Mouse (Mus musculus) kidney, embryonic 16.5 days (tissue): Measurements from ENCODE around the gene Golga7b. TPM values are rescaled to one million over a fixed set of nuclear protein-coding genes. Genes with fewer than 3 reads are reported as not detected.

Experiments used
- ATAC-seq: fragments of 200-750 bp; cut with Nextera tagmentation; 2 replicates; pipeline ENCODE4 v1.8.0; 2017; ENCODE audit warnings: moderate TSS enrichment; ENCODE audit not compliant: low FRiP score, low TSS enrichment
- H3K27ac ChIP-seq: fragments of 300-500 bp; sonication (generic); 2 replicates; pipeline ENCODE4 v1.5.1; 2014; ENCODE audit warnings: low read length
- H3K27me3 ChIP-seq: fragments of 300-500 bp; sonication (generic); 2 replicates; pipeline ENCODE4 v1.6.1; 2014; ENCODE audit warnings: low read length, control low read depth, mixed read lengths; ENCODE audit not compliant: insufficient read depth
- H3K36me3 ChIP-seq: fragments of 300-500 bp; sonication (generic); 2 replicates; pipeline ENCODE4 v1.6.1; 2014; ENCODE audit warnings: low read length, control low read depth, mixed read lengths; ENCODE audit not compliant: insufficient read depth
- H3K4me1 ChIP-seq: fragments of 300-500 bp; sonication (generic); 2 replicates; pipeline ENCODE4 v1.6.1; 2014; ENCODE audit warnings: low read length, control low read depth, mixed read lengths; ENCODE audit not compliant: insufficient read depth
- H3K4me2 ChIP-seq: fragments of 300-500 bp; sonication (generic); replicated peaks from 2 replicates; pipeline ENCODE4 v1.6.1; 2014; ENCODE audit warnings: low read depth, low read length
- H3K4me3 ChIP-seq: fragments of 300-500 bp; sonication (generic); 2 replicates; pipeline ENCODE4 v1.5.1; 2014; ENCODE audit warnings: mild to moderate bottlenecking, low read length
- H3K9ac ChIP-seq: fragments of 300-500 bp; sonication (generic); replicated peaks from 2 replicates; pipeline ENCODE4 v1.6.1; 2014; ENCODE audit warnings: low read length
- H3K9me3 ChIP-seq: fragments of 300-500 bp; sonication (generic); 2 replicates; pipeline ENCODE4 v1.6.1; 2016; ENCODE audit warnings: low read length, control low read depth
- WGBS: fragments of 180-500 bp; shearing (Covaris S2); extraction: QIAGEN DNeasy Blood & Tissue Kit; methylation state at CpG from one replicate; pipeline ENCODE4 v1.1.7; 2014; 5-methylcytosine and 5-hydroxymethylcytosine counted together
- polyA plus RNA-seq: library from polyadenylated mRNA; unstranded; fragments of >200 nt; fragmentation: Nextera tagmentation; extraction: Ambion mirVana; gene quantifications from 2 replicates; pipeline ENCODE4 v1.2.1, GENCODE M21; 2015

Gene Golga7b
- polyA plus RNA-seq, 1 experiment from 2014 or later: 0.05 TPM

DNA sequence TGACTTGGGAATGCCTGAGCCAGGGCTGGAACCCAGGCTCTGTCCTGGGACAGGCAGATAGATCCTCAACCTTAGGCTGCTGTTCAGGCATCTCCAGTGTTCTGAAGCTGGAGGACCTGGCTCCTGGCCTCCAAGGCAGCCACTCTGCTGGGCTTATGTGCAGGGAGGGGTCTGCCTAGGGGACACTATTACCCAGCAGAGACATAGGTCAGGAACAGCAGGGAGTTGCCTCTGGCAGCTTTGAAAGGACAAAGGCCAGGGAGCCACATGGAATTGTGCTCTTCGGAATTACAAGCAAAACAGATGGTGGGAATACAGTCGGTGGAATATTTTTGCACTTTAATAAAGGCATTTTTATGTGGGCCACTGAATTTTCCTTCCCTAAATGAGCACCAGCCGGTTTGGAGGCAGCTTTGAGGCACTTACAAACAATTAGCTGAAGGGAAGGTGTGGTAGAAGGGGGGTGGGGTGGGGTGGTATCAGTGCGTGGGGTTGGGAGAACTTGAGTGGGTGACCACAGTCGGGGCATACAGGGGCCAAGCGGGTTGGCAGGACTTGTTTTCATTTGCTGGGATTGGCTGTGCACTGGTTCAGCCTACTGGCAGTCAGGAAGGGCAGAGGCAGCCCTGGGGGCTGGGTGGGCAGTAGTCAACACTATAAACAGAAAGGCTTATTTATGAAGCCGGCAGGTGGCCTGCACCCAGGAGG is 43.7 kb downstream of the Golga7b start:
- Histone ChIP-seq H3K4me1 (peaks cover 5% of the 10 kb centered on the region; the same call in 1 of the 2 replicates), H3K27me3 (no peaks in the 10 kb centered on the region), H3K4me3 (no peak overlapping the region), H3K4me2 (no peak overlapping the region), H3K9ac (no peak overlapping the region), H3K9me3 (no peaks in the 10 kb centered on the region), H3K27ac (no peak overlapping the region), H3K36me3 (no peaks in the 10 kb centered on the region)
- 36% methylated on average over 7 of the region's 7 CpGs for WGBS
- ATAC-seq: no peak

DNA sequence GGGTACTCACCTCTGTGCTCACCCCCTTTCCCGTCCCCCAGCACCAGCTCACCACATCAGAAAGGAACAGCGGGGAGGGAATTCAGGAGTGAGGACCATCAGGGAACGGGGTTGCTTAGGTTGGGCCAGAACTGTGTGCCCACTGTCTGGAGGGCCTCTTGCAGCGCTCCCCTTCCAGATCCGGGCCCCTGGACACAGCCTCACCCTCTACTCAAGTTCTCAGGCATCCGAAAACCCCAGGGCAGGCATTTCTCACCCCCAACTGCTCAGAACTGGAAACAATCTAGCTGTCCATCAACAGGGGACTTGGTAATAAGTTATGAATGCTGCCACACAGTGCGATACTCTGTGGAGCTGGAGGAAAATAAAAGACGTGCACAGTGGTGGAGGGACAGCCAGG is 44.7 kb downstream of the Golga7b start:
- Histone ChIP-seq H3K27ac (no peak overlapping the region), H3K4me3 (no peak overlapping the region), H3K4me1 (peaks cover 5% of the 10 kb centered on the region; the same call in 1 of the 2 replicates), H3K9me3 (no peaks in the 10 kb centered on the region), H3K36me3 (no peaks in the 10 kb centered on the region), H3K27me3 (no peaks in the 10 kb centered on the region), H3K9ac (no peak overlapping the region), H3K4me2 (no peak overlapping the region)
- 59% methylated on average over 8 of the region's 8 CpGs for WGBS
- no peak for ATAC-seq

DNA sequence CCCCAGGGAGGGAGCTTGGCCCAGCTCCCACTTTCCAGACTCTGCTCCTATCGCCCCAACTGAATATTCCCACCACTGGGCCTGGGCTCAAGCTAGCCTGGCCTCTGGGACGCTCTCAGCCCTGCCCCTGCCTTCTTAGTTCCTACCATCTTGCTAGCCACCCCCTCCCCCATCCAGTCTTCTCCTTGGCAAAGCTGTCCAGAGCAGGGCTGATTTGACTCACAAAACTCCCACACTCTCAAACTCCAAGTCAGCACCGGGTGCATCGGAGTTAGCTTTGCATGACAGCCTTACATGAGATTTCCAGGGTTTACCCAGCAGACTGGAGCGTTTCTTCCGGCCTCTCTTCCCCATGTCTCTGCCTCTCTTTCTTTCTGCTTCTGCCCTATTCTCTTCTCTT is 45.8 kb downstream of the Golga7b start:
- no peak overlapping the region for H3K9ac ChIP-seq
- ATAC-seq: no peak
- peaks cover 5% of the 10 kb centered on the region; the same call in 1 of the 2 replicates for H3K4me1 ChIP-seq
- no peak overlapping the region for H3K4me2 ChIP-seq
- H3K27ac ChIP-seq: no peak overlapping the region
- no peaks in the 10 kb centered on the region for H3K9me3 ChIP-seq
- H3K36me3 ChIP-seq: no peaks in the 10 kb centered on the region
- no peaks in the 10 kb centered on the region for H3K27me3 ChIP-seq
- WGBS: 65% methylated on average over 6 of the region's 6 CpGs
- no peak overlapping the region for H3K4me3 ChIP-seq

DNA sequence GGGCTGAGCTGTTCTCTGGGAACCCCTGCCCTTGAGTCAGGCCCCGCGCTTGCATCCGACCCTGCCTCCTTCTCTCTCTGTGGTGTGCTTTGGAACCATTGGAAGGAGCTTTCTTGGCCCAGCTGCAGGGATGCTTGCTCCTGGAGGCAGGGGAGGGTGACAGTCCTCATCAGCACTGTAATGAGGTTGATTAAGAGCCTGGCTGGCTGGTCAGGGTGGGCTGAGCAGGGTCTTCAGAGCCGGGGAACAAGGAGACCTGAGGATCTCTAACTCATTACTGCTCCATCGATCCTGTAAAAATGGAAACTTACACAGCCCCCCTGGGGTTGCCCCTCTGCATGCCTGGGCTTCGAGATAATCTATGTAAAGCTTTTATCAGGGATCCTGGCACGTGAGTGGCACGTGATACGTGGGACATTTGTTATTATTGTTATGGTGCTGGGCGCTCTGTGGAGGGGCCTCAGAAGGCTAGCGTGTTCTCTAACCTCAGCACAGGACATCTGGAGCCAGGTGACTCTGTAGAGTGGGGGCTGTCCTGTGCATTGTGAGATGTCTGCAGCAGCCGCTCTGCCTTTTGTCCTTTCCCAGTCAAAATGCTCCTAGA is 55.9 kb downstream of the Golga7b start:
- Histone ChIP-seq H3K4me1 (peaks cover 13% of the 10 kb centered on the region), H3K36me3 (no peaks in the 10 kb centered on the region), H3K27me3 (no peaks in the 10 kb centered on the region), H3K9me3 (no peaks in the 10 kb centered on the region), H3K9ac (no peak overlapping the region), H3K27ac (no peak overlapping the region), H3K4me3 (no peak overlapping the region), H3K4me2 (no peak overlapping the region)
- ATAC-seq: no peak
- WGBS: 54% methylated on average over 12 of the region's 12 CpGs

DNA sequence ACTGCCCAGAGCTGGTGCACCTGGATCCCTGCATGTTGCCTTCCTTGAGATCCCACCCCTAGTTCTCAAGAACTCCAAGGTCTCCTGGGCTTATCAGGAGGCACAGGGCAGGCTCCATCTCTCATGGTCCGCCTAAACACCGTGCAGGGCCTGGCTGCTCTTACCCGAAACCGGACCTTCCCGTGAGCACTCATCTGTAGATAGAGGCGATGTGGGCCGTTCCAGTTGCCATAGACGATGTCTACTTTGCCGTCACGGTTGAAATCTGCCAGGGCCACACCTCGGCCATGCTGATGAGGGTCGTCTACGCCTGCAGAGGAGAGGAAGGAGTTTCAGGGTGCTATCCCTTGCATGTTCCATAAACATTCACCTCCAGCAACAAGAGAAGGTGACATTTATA is 57.1 kb downstream of the Golga7b start:
- no peak overlapping the region for H3K4me3 ChIP-seq
- 44% methylated on average over 13 of the region's 13 CpGs for WGBS
- 0 out of 2 replicates have a peak, but pooled peaks have one; percentile 44 for ATAC-seq

DNA sequence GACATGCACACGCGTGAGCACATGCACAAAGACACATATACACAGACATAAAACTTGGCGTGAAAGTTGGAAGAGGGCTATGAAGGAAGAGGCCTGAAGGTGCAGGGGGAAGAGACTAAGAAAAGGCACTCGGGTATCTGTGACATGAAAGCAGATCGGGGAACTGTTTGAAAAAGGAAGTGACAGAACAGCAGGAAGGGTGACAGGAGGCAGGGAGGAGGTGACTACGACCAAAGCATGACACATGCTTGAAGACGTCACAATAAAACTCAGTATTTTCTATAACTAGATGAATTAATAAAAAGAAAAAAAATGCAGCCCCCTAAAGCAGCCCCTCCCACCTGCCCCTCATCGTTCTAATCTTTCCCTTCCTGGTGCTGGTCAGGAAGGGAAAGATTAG is 58.4 kb downstream of the Golga7b start:
- H3K27me3 ChIP-seq: no peaks in the 10 kb centered on the region
- H3K9ac ChIP-seq: no peak overlapping the region
- ATAC-seq: no peak
- peaks cover 13% of the 10 kb centered on the region for H3K4me1 ChIP-seq
- H3K4me3 ChIP-seq: no peak overlapping the region
- no peaks in the 10 kb centered on the region for H3K36me3 ChIP-seq
- no peaks in the 10 kb centered on the region for H3K9me3 ChIP-seq
- no peak overlapping the region for H3K4me2 ChIP-seq
- WGBS: 58% methylated on average over 8 of the region's 8 CpGs
- H3K27ac ChIP-seq: no peak overlapping the region

More for the DNA sequence above, 57.1 kb downstream of the Golga7b start:
- no peak overlapping the region for H3K4me2 ChIP-seq
- no peaks in the 10 kb centered on the region for H3K9me3 ChIP-seq
- H3K9ac ChIP-seq: no peak overlapping the region
- no peak overlapping the region for H3K27ac ChIP-seq
- H3K27me3 ChIP-seq: no peaks in the 10 kb centered on the region
- peaks cover 13% of the 10 kb centered on the region for H3K4me1 ChIP-seq
- H3K36me3 ChIP-seq: no peaks in the 10 kb centered on the region

DNA sequence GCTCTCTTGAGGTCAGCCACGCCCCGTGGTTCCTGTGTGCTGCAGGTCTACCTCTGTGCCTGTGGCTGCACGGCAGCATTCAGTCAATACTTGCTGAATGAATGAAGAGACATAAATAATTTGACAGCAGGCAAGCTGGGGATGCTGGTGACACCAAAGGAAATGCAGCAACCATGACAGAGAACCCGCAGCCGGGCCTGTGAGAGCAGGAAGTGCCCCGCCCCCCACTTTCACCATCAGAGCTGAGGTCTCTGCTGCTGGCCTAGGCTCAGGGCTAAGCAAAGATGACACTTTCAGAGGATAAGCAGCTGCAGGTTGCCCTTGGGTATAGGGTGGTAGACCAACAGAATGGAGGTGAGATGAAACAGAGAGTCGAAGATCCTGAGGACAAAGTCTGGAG is 58.8 kb downstream of the Golga7b start:
- no peak overlapping the region for H3K4me2 ChIP-seq

DNA sequence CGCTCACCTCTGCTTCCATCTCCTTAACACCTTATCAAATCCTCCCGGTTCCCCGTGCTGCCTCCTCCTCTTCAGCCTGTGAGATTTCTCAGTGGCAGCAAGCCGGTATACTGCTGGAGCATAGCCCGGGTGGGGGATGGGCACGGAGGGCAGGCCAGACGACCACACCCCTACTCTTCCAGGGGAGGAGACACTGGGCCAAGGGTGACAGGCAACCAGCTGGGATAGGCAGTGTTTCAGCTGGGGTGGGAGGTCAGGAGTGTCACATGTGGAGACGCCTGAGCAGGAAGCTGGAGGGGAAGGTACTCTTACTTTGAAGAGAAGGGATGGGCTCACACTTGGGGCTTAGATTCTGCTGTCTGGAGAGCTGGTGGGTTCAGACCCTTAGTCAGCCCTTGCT is 59.6 kb downstream of the Golga7b start:
- Histone ChIP-seq H3K27ac (no peak overlapping the region), H3K27me3 (no peaks in the 10 kb centered on the region), H3K9ac (no peak overlapping the region), H3K36me3 (no peaks in the 10 kb centered on the region), H3K4me1 (peaks cover 13% of the 10 kb centered on the region), H3K4me2 (no peak overlapping the region), H3K9me3 (no peaks in the 10 kb centered on the region), H3K4me3 (no peak overlapping the region)
- ATAC-seq: 0 out of 2 replicates have a peak, but pooled peaks have one; percentile 33
- 4% methylated on average over 8 of the region's 8 CpGs for WGBS

More for the DNA sequence above, 58.8 kb downstream of the Golga7b start:
- H3K4me1 ChIP-seq: peaks cover 13% of the 10 kb centered on the region
- no peaks in the 10 kb centered on the region for H3K9me3 ChIP-seq
- 37% methylated on average over 7 of the region's 7 CpGs for WGBS
- no peak overlapping the region for H3K27ac ChIP-seq
- H3K27me3 ChIP-seq: no peaks in the 10 kb centered on the region
- no peaks in the 10 kb centered on the region for H3K36me3 ChIP-seq
- no peak overlapping the region for H3K9ac ChIP-seq
- H3K4me3 ChIP-seq: no peak overlapping the region
- no peak for ATAC-seq

DNA sequence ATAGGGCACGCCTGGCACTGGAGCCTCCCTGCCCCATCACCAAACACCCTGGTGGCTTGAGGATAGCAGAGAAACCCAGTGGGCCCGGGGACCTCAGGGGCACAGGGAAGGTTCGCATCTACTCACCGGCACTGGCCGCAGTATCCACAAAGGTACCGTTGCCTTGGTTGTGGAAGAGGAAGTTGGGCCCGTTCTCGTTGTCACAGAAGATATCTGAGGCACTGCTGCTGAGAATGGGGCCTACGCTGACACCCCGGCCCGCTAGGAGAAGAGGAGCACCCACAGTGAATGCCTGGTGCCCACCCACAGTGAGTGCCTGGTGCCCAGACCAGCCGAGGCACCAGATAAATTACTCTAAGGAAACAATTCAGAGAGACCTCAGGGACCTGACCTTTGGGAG is 61.6 kb downstream of the Golga7b start:
- H3K4me3 ChIP-seq: no peak overlapping the region
- no peak overlapping the region for H3K9ac ChIP-seq
- H3K27ac ChIP-seq: no peak overlapping the region
- peaks cover 13% of the 10 kb centered on the region for H3K4me1 ChIP-seq
- WGBS: 89% methylated on average over 12 of the region's 12 CpGs
- no peak for ATAC-seq
- H3K9me3 ChIP-seq: no peaks in the 10 kb centered on the region
- H3K4me2 ChIP-seq: no peak overlapping the region
- no peaks in the 10 kb centered on the region for H3K36me3 ChIP-seq
- no peaks in the 10 kb centered on the region for H3K27me3 ChIP-seq

DNA sequence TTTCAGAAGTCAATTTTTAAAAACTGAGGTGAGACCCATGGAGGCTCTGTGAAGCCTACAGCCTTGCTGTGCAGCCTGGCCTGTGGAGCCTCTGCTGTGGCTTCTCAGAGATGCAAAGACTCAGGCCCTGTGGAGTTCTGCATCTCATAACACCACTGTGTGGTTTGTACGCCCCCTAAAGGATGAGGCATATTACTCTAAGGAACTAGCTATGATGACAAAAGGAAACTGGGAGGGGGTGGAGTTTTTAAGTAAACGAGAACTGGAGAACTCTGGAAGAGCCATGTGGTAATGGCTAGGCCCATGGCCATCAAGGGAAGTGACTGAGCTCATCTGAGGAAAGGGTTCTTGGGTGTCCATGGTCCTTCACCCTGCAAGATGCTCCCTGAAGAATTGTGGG is 64.0 kb downstream of the Golga7b start:
- Histone ChIP-seq H3K27ac (no peak overlapping the region), H3K27me3 (no peaks in the 10 kb centered on the region), H3K36me3 (no peaks in the 10 kb centered on the region), H3K4me1 (peaks cover 12% of the 10 kb centered on the region), H3K4me2 (no peak overlapping the region), H3K9ac (no peak overlapping the region), H3K9me3 (no peaks in the 10 kb centered on the region), H3K4me3 (no peak overlapping the region)
- WGBS: 32% methylated on average over 2 of the region's 2 CpGs
- ATAC-seq: no peak
